In genomic region chr14:45478977-45479806, GRCm38 (mm10) we compare ENCODE assay signal across 12 mouse cellular contexts. TPM values are rescaled to one million over a fixed set of nuclear protein-coding genes. Genes with fewer than 3 reads are reported as not detected.
DNase-seq lines count a peak whose midpoint lies in the region; ATAC-seq lines count a peak whose summit lies in the region.
"Had no signal": no experiment of that assay in that cellular context is flagged by ENCODE, and none has a peak within 500 bp of the region (broad histone marks: within the 10 kb centered on the region; RNA-seq: fewer than 3 reads in every experiment).

No protein-coding gene starts in this region.

- no peaks in the 10 kb centered on the region for H3K27me3 ChIP-seq in heart, embryonic 14.5 days (ENCODE audit: control insufficient read depth, insufficient read depth, low read length)
- H3K27me3 ChIP-seq in limb, embryonic 13.5 days, result no peaks in the 10 kb centered on the region
- H3K27me3 ChIP-seq in limb, embryonic 10.5 days (ENCODE audit: low read depth, poor library complexity, severe bottlenecking), result no peaks in the 10 kb centered on the region
- no peaks in the 10 kb centered on the region for H3K27me3 ChIP-seq in midbrain, embryonic 11.5 days (ENCODE audit: control insufficient read depth, insufficient read depth, low read length)
- H3K27me3 ChIP-seq: embryonic facial prominence, embryonic 15.5 days; hindbrain, embryonic 13.5 days had no signal

- DNase-seq in heart, adult 9 months (ENCODE audit: low spot score in 2 of 2), result no peak
- DNase-seq in limb, embryonic 10.5 days (ENCODE audit: low spot score), result no peak
- DNase-seq in Muller cell, postnatal 12 days (ENCODE audit: inconsistent ontology term), result peak; percentile 47
- DNase-seq in fibroblast of lung, adult 2 months (ENCODE audit: low read depth), result peak; percentile 79
- no peak for DNase-seq in midbrain, embryonic 11.5 days (ENCODE audit: low spot score, missing footprints)
- no peak for DNase-seq in urinary bladder, postnatal 25 days (ENCODE audit: low spot score)
- DNase-seq: cerebellum, adult 8-10 months; left cerebral cortex, postnatal 4 days had no signal

- H3K9me3 ChIP-seq in heart, embryonic 14.5 days (ENCODE audit: control insufficient read depth, low read length), result no peaks in the 10 kb centered on the region
- H3K9me3 ChIP-seq in limb, embryonic 13.5 days, result no peaks in the 10 kb centered on the region
- H3K9me3 ChIP-seq in limb, embryonic 10.5 days (replicated peaks), result no peaks in the 10 kb centered on the region
- no peaks in the 10 kb centered on the region; the same call in 1 of the 2 replicates for H3K9me3 ChIP-seq in midbrain, embryonic 11.5 days (ENCODE audit: control insufficient read depth, low read length)
- H3K9me3 ChIP-seq: embryonic facial prominence, embryonic 15.5 days; hindbrain, embryonic 13.5 days had no signal

- WGBS in heart, embryonic 14.5 days, result 39% methylated on average over 9 of the region's 9 CpGs
- WGBS in limb, embryonic 13.5 days, result 68% methylated on average over 9 of the region's 9 CpGs
- WGBS in limb, embryonic 10.5 days, result 78% methylated on average over 9 of the region's 9 CpGs
- WGBS in midbrain, embryonic 11.5 days, result 73% methylated on average over 9 of the region's 9 CpGs

- no peak overlapping the region for H3K9ac ChIP-seq in heart, embryonic 14.5 days (ENCODE audit: low read length)
- no peak overlapping the region for H3K9ac ChIP-seq in limb, embryonic 13.5 days
- H3K9ac ChIP-seq in midbrain, embryonic 11.5 days (ENCODE audit: low read length), result no peak overlapping the region
- H3K9ac ChIP-seq: embryonic facial prominence, embryonic 15.5 days; hindbrain, embryonic 13.5 days had no signal

- peaks cover 8 to 9% of the 10 kb centered on the region in 2 experiments; a peak in 3 of 4 replicates for H3K4me1 ChIP-seq in heart, embryonic 14.5 days (ENCODE audit: control insufficient read depth in 2 of 2, insufficient read depth in 2 of 2, low read length in 2 of 2)
- no peaks in the 10 kb centered on the region for H3K4me1 ChIP-seq in limb, embryonic 13.5 days
- no peaks in the 10 kb centered on the region for H3K4me1 ChIP-seq in limb, embryonic 10.5 days
- H3K4me1 ChIP-seq in midbrain, embryonic 11.5 days (ENCODE audit: control insufficient read depth, insufficient read depth, low read length), result no peaks in the 10 kb centered on the region
- H3K4me1 ChIP-seq: embryonic facial prominence, embryonic 15.5 days had no signal

- no peak overlapping the region for H3K4me2 ChIP-seq in heart, embryonic 14.5 days (ENCODE audit: low read length)
- H3K4me2 ChIP-seq in limb, embryonic 13.5 days (replicated peaks), result no peak overlapping the region
- H3K4me2 ChIP-seq in midbrain, embryonic 11.5 days, result no peak overlapping the region
- H3K4me2 ChIP-seq: embryonic facial prominence, embryonic 15.5 days; hindbrain, embryonic 13.5 days had no signal

- no peak for ATAC-seq in heart, embryonic 14.5 days (ENCODE audit: insufficient number of reproducible peaks, insufficient read depth, low FRiP score, low read depth)
- ATAC-seq in limb, embryonic 13.5 days (ENCODE audit: low FRiP score, low read depth), result peak; percentile 72
- ATAC-seq in midbrain, embryonic 11.5 days (ENCODE audit: low FRiP score), result no peak

- peaks cover 76% of the 10 kb centered on the region for H3K36me3 ChIP-seq in heart, embryonic 14.5 days (ENCODE audit: control insufficient read depth, insufficient read depth, low read length)
- peaks cover 63% of the 10 kb centered on the region for H3K36me3 ChIP-seq in limb, embryonic 13.5 days
- H3K36me3 ChIP-seq in limb, embryonic 10.5 days, result peaks cover 89% of the 10 kb centered on the region
- H3K36me3 ChIP-seq in midbrain, embryonic 11.5 days (ENCODE audit: control insufficient read depth, insufficient read depth, low read length), result peaks cover 12% of the 10 kb centered on the region

- H3K27ac ChIP-seq in heart, embryonic 14.5 days (replicated peaks in 1 of 2; ENCODE audit: control insufficient read depth in 1 of 2, insufficient read depth in 1 of 2, low read depth in 2 of 2, low read length in 2 of 2), result peak overlapping the region; percentile 27 to 33; a peak in 2 of 4 replicates
- no peak overlapping the region for H3K27ac ChIP-seq in limb, embryonic 13.5 days
- H3K27ac ChIP-seq in limb, embryonic 10.5 days, result no peak overlapping the region
- H3K27ac ChIP-seq in midbrain, embryonic 11.5 days (ENCODE audit: low read depth, low read length), result no peak overlapping the region
- H3K27ac ChIP-seq: embryonic facial prominence, embryonic 15.5 days; hindbrain, embryonic 13.5 days had no signal

- H3K4me3 ChIP-seq in heart, embryonic 14.5 days (ENCODE audit: control insufficient read depth in 1 of 2, insufficient read depth in 1 of 2, low read depth in 1 of 2, low read length in 2 of 2), result no peak overlapping the region
- H3K4me3 ChIP-seq in limb, embryonic 13.5 days, result no peak overlapping the region
- H3K4me3 ChIP-seq in limb, embryonic 10.5 days, result no peak overlapping the region
- H3K4me3 ChIP-seq in midbrain, embryonic 11.5 days (ENCODE audit: low read depth, low read length), result no peak overlapping the region
- H3K4me3 ChIP-seq: embryonic facial prominence, embryonic 15.5 days; hindbrain, embryonic 13.5 days had no signal

RNA-seq across cellular contexts. Expression of gene Fermt2, which starts 50.7 kb away (rescaled TPM):
- polyA plus RNA-seq in heart, embryonic 14.5 days (2014; fragmentation: Nextera tagmentation; extraction: Ambion mirVana), result 228 and 235 TPM in 2 replicates
- 138 and 147 TPM in 2 replicates for polyA plus RNA-seq in limb, embryonic 13.5 days (2015; fragmentation: Nextera tagmentation; extraction: Ambion mirVana)
- polyA plus RNA-seq in limb, embryonic 10.5 days (2016; fragmentation: Nextera tagmentation; extraction: Ambion mirVana), result 118 and 128 TPM in 2 replicates
- 65.8 and 69.1 TPM in 2 replicates for polyA plus RNA-seq in midbrain, embryonic 11.5 days (2014; fragmentation: Nextera tagmentation; extraction: Ambion mirVana)

Comparison
In these comparisons a context has a peak if more than half of its experiments do, and no peak if none do; other contexts are left out.
1. H3K27ac ChIP-seq: peak in heart, embryonic 14.5 days (2 of 2); none in limb, embryonic 13.5 days (single experiment), limb, embryonic 10.5 days (single experiment) and midbrain, embryonic 11.5 days (single experiment).
2. DNase-seq: peak in Muller cell, postnatal 12 days (single experiment) and fibroblast of lung, adult 2 months (single experiment); none in heart, adult 9 months (0 of 2), limb, embryonic 10.5 days (single experiment), midbrain, embryonic 11.5 days (single experiment) and urinary bladder, postnatal 25 days (single experiment).